Mouse (Mus musculus): ENCODE results near the gene Tmem213.

DNA sequence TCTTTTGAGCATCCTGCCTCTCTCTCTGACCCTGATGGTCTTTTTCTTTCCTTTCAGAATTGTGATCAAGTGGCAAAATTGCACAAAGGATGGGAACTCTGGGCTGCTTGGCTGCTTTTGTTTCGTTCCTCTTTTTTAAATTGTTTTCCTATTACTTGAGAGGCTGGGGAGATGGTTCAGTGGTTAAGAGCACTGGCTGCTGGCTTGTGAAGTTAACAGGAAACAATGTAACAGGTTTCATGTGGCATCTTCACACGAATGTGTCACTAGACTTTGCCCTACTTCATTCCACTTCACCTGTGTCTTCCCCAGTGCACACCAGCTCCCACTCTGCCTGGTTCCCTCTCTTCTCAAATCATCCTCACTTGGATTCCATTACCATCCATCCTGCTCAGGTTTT is 44.4 kb upstream of the Tmem213 start:
- TF ChIP-seq POLR2AphosphoS5 (IDR thresholded peaks at IDR 0.05; ENCODE audit: borderline replicate concordance, low read depth, low read length) (no peak), CTCF (IDR thresholded peaks at IDR 0.05 in 2 of 3, conservative IDR thresholded peaks at IDR 0.05 in 1 of 3; ENCODE audit: control insufficient read depth in 1 of 3, insufficient read depth in 1 of 3, low read depth in 2 of 3, low read length in 3 of 3, poor library complexity in 1 of 3, severe bottlenecking in 1 of 3) (no peak), EP300 (IDR thresholded peaks at IDR 0.05; ENCODE audit: low read depth in 1 of 2, low read length in 2 of 2) (no peak), CHD1 (IDR thresholded peaks at IDR 0.05; ENCODE audit: low read depth, low read length) (no peak), ZMIZ1 (IDR thresholded peaks at IDR 0.05; ENCODE audit: low read depth, low read length) (no peak)

All from MEL (cell line).